Mouse (Mus musculus): ENCODE measurements around the gene Napa. TPM values are rescaled to one million over a fixed set of nuclear protein-coding genes. Genes with fewer than 3 reads are reported as not detected.

Napa gene
- total RNA-seq, 2 experiments from 2014 or later, result 264 to 272 TPM

GRCm38 (mm10) chr7:16128344-16128743, 30.1 kb downstream of the Napa start:
- intact Hi-C loops (cut with DNase I), result no loop called here
- DNase-seq (ENCODE audit: low spot score in 2 of 2), result peak in 1 of 2 experiments; percentile 40

GRCm38 (mm10) chr7:16128899-16129298, 30.6 kb downstream of the Napa start:
- DNase-seq (ENCODE audit: low spot score in 2 of 2), result no peak
- intact Hi-C loops (cut with DNase I), result no loop called here

- intact Hi-C loops (cut with DNase I), result no loop called here
- DNase-seq (ENCODE audit: low spot score in 2 of 2), result peak; percentile 89 to 95
Observed at GRCm38 (mm10) chr7:16129421-16129845, 31.2 kb downstream of the Napa start, which contains the start of gene Slc8a2. Gene Slc8a2 (plus strand): TSS chr7:16129826.

GRCm38 (mm10) chr7:16129846-16130691, 31.8 kb downstream of the Napa start:
- DNase-seq (ENCODE audit: low spot score in 2 of 2), result peak; percentile 61 to 66
- intact Hi-C loops (cut with DNase I), result loop anchor here (1.0 to 2.0 kb wide), 2 partner anchors 19 to 27 kb away; no protein-coding TSS in a partner anchor

- intact Hi-C loops (cut with DNase I), result loop anchor here (1.0 to 2.0 kb wide), 2 partner anchors 18 to 28 kb away; no protein-coding TSS in a partner anchor
- DNase-seq (ENCODE audit: low spot score in 2 of 2), result peak in 1 of 2 experiments; percentile 75
Observed at GRCm38 (mm10) chr7:16130956-16131634, 32.8 kb downstream of the Napa start.

- DNase-seq (ENCODE audit: low spot score in 2 of 2), result peak in 1 of 2 experiments; percentile 72
Observed at GRCm38 (mm10) chr7:16132161-16132581, 33.9 kb downstream of the Napa start.

GRCm38 (mm10) chr7:16132926-16133325, 34.7 kb downstream of the Napa start:
- intact Hi-C loops (cut with DNase I), result no loop called here
- no peak for DNase-seq (ENCODE audit: low spot score in 2 of 2)

More at GRCm38 (mm10) chr7:16132161-16132581, 33.9 kb downstream of the Napa start:
- intact Hi-C loops (cut with DNase I), result no loop called here

GRCm38 (mm10) chr7:16133691-16134090, 35.4 kb downstream of the Napa start:
- DNase-seq (ENCODE audit: low spot score in 2 of 2), result no peak
- intact Hi-C loops (cut with DNase I), result no loop called here

- DNase-seq (ENCODE audit: low spot score in 2 of 2), result peak in 1 of 2 experiments; percentile 67
- intact Hi-C loops (cut with DNase I), result no loop called here
Observed at GRCm38 (mm10) chr7:16134951-16135392, 36.7 kb downstream of the Napa start.

- intact Hi-C loops (cut with DNase I), result no loop called here
- peak in 1 of 2 experiments; percentile 83 for DNase-seq (ENCODE audit: low spot score in 2 of 2)
Observed at GRCm38 (mm10) chr7:16146489-16147410, 48.5 kb downstream of the Napa start.

- intact Hi-C loops (cut with DNase I), result no loop called here
- DNase-seq (ENCODE audit: low spot score in 2 of 2), result no peak
Observed at GRCm38 (mm10) chr7:16147643-16148042, 49.4 kb downstream of the Napa start.

- intact Hi-C loops (cut with DNase I), result loop anchor here (1.0 kb wide), 2 partner anchors 19 to 46 kb away; no protein-coding TSS in a partner anchor
- DNase-seq (ENCODE audit: low spot score in 2 of 2), result peak; percentile 86 to 98
Observed at GRCm38 (mm10) chr7:16149241-16149640, 51.0 kb downstream of the Napa start.

- intact Hi-C loops (cut with DNase I), result loop anchor here (10.0 kb wide), 1 partner anchor 166 kb away; no protein-coding TSS in a partner anchor
- peak in 1 of 2 experiments; percentile 60 for DNase-seq (ENCODE audit: low spot score in 2 of 2)
Observed at GRCm38 (mm10) chr7:16150191-16151145, 52.2 kb downstream of the Napa start.

GRCm38 (mm10) chr7:16153522-16153921, 55.3 kb downstream of the Napa start:
- intact Hi-C loops (cut with DNase I), result loop anchor here (10.0 kb wide), 1 partner anchor 169 kb away; no protein-coding TSS in a partner anchor
- DNase-seq (ENCODE audit: low spot score in 2 of 2), result peak in 1 of 2 experiments; percentile 82

- peak in 1 of 2 experiments; percentile 78 for DNase-seq (ENCODE audit: low spot score in 2 of 2)
- intact Hi-C loops (cut with DNase I), result loop anchor here (5.0 to 10.0 kb wide), 2 partner anchors 98 to 171 kb away; no protein-coding TSS in a partner anchor
Observed at GRCm38 (mm10) chr7:16155132-16155872, 57.0 kb downstream of the Napa start.

- peak in 1 of 2 experiments; percentile 82 for DNase-seq (ENCODE audit: low spot score in 2 of 2)
- intact Hi-C loops (cut with DNase I), result loop anchor here (5.0 to 10.0 kb wide), 2 partner anchors 99 to 171 kb away; no protein-coding TSS in a partner anchor
Observed at GRCm38 (mm10) chr7:16156105-16156714, 58.0 kb downstream of the Napa start.
